Mouse (Mus musculus) cerebellum, postnatal 10 days (tissue): Measurements from ENCODE around the gene Npw.

Experiments
- DNase-seq, 2 experiments: peaks; one replicate each; pipeline ENCODE4 v3.0.0; 2021; ENCODE audit warnings: mixed read lengths in 2 of 2

Gene Npw

GRCm38 (mm10) chr17:24639571-24639988, 18.7 kb downstream of the Npw start:
- DNase-seq = no peak

DNA sequence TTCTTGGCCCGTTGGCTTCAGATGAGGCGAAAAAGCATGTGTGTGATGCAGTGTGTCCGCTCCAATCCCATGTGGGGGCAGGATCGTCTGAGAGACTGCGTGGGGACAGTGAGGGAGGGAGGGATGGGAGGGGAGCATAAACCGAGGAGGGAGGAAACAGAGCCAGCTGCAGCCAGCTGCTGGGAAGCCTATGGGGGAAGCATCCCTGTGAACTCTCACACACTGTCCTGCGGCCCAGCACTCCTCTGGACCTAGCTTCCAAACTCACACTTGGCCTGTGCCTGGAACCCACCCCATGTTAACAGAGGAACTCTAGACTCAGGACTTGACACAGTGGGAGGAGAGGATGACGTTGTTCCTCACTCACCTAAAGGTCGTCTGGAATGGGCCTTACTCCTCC, 19.4 kb downstream of the Npw start:
- DNase-seq = no peak

DNA sequence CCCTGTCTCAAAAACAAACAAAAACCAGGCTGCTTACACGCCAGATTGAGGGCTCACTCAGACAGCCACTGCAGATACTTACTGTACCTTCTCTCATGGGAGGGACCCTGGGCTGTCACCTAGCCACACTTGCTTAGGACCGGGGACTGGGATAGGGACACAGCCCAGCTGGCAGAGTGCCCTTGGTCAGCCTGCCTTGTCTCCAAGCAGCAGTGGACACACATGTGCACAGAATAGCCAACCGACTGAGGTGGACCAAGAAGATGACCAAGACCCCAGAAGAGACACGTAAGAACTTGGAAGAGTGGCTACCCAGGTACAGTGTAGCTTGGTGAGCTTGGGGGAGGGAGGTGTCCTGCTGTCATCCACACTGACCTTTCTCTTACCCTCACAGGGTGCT, 20.0 kb downstream of the Npw start:
- DNase-seq = no peak

GRCm38 (mm10) chr17:24636781-24637481, 21.3 kb downstream of the Npw start:
- DNase-seq = no peak

GRCm38 (mm10) chr17:24635694-24636093, 22.6 kb downstream of the Npw start:
- DNase-seq = no peak

GRCm38 (mm10) chr17:24635024-24635423, 23.2 kb downstream of the Npw start:
- no peak for DNase-seq

- DNase-seq = no peak
Measured at GRCm38 (mm10) chr17:24633831-24634230, 24.4 kb downstream of the Npw start.

- DNase-seq = peak; percentile 38 to 48
Measured at GRCm38 (mm10) chr17:24632813-24633449, 25.3 kb downstream of the Npw start.

DNA sequence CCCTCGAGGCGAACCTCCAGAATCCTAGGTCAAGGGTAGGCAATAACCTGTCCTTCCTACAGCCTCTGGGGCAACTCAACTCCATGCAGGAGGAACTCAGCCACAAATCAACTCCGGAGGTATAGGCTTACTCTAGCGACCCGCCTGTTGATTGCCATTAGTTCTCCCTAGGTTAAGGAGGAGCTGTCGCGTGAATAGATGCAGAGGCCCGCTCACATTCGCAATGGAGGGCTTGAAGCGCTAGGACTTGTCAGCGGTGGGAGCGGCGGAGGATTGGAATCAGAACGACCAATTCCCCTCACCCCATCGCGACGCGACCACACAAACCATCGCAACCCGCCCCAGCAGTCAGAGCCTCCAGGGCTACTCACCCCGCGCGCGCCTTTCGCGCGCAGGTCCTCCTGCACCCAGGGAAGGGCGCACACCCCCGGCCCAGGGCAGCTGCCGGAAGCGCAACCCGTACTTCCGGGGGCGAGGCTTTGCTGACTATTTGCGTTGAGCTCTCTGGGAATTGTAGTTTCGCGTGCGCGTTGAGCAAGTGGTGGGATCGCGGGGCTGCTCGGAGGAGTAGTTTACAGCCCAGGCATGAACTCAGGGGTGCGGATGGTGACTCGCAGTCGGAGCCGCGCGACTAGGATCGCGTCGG, 26.0 kb downstream of the Npw start, which contains the start of the genes Tsc2 and Nthl1:
Gene Tsc2 (minus strand): TSS at position 464 of the 646 bp plus-strand sequence.
Gene Nthl1 (plus strand): TSS at position 514 of the 646 bp plus-strand sequence.
- peak; percentile 86 to 90 for DNase-seq

DNA sequence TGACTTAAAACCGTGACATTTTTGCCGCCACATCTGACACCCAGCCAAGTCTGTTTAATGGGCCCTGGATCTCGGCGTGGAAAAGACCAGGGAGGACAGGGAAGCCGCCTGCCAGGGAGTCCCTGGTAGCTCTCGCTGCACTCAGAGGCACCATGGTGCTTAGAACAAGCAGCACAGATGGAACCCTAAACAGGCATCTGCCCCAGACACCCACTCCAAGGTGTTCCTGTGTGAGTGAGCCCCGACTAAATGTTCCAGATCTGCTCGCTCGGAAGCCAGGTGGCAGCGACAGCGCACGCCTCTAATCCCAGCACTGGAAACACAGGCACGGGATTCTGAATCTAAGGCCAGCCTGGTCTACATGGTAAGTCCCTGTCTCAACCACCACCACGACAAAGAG, 28.2 kb downstream of the Npw start:
- no peak for DNase-seq

DNA sequence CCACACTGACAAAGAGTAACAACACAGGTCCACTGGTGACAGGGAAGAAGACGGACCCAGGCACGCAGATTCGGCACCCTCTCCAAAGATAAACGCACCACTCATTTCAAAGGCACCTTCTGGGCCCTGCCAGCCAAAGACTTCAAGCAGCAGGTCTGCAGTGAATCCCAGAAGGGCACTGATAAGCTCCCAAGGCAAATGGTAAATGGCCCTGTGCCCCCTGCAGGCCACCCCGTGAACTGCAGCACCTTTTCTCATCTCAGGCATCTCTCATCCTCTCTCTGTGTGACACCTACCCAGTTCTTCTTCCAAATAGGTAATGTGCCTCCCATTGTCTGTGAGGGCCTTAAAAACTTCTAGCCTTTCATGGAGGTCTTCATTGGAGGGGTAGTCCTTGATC, 29.6 kb downstream of the Npw start:
- DNase-seq = peak; percentile 82 to 90

DNA sequence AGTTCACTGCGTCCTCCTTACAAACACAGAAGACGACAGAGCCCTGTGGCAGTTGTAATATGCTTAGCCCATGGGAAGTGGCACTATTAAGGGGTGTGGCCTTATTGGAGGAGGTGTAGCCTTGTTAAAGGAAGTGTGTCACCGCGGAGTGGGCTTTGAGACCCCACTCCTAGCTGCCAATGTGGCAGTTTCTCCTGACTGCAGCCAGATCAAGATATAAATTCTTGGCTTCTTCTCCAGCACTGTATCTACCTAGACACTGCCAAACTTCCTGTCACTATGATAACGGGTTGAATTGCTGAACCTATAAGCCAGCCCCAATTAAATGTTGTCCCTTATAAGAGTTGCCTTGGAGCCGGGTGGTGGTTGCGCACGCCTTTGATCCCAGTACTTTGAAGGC, 32.8 kb downstream of the Npw start:
- no peak for DNase-seq

DNA sequence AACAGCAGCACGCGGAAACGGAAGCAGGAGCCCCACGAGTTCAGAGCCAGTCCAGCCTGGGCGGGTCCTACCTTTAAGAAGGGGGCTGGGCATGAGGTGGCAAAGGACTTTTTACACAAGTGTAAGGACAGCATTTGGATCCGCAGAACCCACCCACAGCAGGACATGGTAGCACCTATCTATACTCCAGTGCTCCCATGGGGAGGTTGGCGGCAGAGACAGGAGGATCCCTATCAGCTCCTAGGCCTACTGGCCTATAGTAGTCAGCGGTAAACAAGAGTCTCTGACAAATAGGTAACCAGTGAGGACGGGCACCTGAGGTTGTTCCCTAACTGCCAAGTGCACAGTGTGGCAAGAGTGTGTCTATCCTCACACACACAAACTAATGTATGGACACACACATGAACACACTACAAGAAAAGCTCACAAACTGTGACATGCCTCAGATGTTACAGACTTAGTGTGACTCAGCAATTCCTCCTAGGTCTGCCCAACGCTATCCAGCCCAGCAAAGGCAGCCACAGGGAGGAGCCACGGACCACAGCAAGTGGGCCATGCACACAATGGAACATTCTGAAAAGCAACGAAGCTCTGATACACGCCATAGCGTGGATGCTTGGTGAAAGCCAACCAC, 40.6 kb downstream of the Npw start:
- no peak for DNase-seq

DNA sequence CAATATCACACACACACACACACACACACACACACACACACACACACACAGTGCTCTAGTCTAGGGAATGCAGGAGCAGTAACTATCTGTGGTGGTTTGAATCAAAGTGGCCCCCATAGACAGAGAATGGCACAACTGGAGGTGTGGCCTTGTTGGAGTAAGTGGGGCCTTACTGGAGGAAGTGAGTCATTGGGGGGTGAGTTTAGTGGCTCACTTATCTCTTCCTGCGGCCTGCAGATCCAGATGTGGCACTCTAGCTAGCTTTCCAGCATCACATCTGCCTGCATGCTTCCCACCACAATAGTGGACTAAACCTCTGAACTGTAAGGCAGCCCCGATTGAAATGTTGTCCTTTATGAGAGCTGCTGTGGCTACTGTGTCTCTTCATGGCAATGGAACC, 47.5 kb downstream of the Npw start:
- no peak for DNase-seq

DNA sequence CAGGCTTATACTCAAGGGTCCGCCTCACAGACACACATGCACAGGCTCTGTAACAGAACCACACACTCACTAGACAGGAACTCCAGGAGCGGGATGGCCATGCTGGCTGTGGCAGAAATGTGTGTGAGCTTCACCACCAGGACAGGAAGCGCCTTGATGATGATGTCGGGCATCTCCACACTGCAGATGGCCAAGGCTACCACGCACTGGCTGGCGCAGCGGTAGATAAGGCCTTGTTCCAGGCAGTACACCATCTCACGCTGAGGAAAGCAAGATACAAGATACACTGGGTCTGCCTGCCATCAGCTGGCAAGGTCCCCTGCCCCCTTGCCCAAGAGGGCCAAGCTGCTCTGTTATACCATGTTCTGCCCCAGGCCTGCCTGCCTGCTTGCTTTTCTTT, 49.4 kb downstream of the Npw start:
- DNase-seq = peak in 1 of 2 experiments; percentile 28

- DNase-seq = no peak
Measured at GRCm38 (mm10) chr17:24608370-24608769, 49.9 kb downstream of the Npw start.
